Mouse (Mus musculus) embryonic facial prominence, embryonic 15.5 days (tissue): ENCODE results near the gene Ap3b2. TPM values are rescaled to one million over a fixed set of nuclear protein-coding genes. Genes with fewer than 3 reads are reported as not detected.

Experiments
- ATAC-seq: fragments of 200-750 bp; cut with Nextera tagmentation; 2 replicates; pipeline ENCODE4 v1.8.0; 2017; ENCODE audit warnings: low read depth, moderate TSS enrichment; ENCODE audit not compliant: insufficient number of reproducible peaks, low FRiP score, low TSS enrichment
- H3K27ac ChIP-seq: fragments of 300-500 bp; sonication (generic); replicated peaks from 2 replicates; pipeline ENCODE4 v1.5.1; 2015; ENCODE audit warnings: mild to moderate bottlenecking, inconsistent platforms
- H3K27me3 ChIP-seq: fragments of 300-500 bp; sonication (generic); 2 replicates; pipeline ENCODE4 v1.6.1; 2015; ENCODE audit warnings: inconsistent platforms
- H3K36me3 ChIP-seq: fragments of 300-500 bp; sonication (generic); 2 replicates; pipeline ENCODE4 v1.6.1; 2015; ENCODE audit warnings: mild to moderate bottlenecking, inconsistent platforms
- H3K4me1 ChIP-seq: fragments of 300-500 bp; sonication (generic); 2 replicates; pipeline ENCODE4 v1.6.1; 2015; ENCODE audit warnings: inconsistent platforms
- H3K4me2 ChIP-seq: fragments of 300-500 bp; sonication (generic); replicated peaks from 2 replicates; pipeline ENCODE4 v1.6.1; 2015; ENCODE audit warnings: mild to moderate bottlenecking, inconsistent platforms
- H3K4me3 ChIP-seq: fragments of 300-500 bp; sonication (generic); replicated peaks from 2 replicates; pipeline ENCODE4 v1.5.1; 2015; ENCODE audit warnings: mild to moderate bottlenecking, inconsistent platforms
- H3K9ac ChIP-seq: fragments of 300-500 bp; sonication (generic); 2 replicates; pipeline ENCODE4 v1.6.1; 2015; ENCODE audit warnings: inconsistent platforms
- H3K9me3 ChIP-seq: fragments of 300-500 bp; sonication (generic); replicated peaks from 2 replicates; pipeline ENCODE4 v1.6.1; 2016; ENCODE audit warnings: inconsistent platforms
- WGBS: fragments of 180-500 bp; shearing (Covaris S2); methylation state at CpG from one replicate; pipeline ENCODE4 v1.1.7; 2015; 5-methylcytosine and 5-hydroxymethylcytosine counted together
- polyA plus RNA-seq: library from polyadenylated mRNA; unstranded; fragments of >200 nt; fragmentation: Nextera tagmentation; extraction: Ambion mirVana; gene quantifications from 2 replicates; pipeline ENCODE4 v1.2.1, GENCODE M21; 2015

Ap3b2 gene
- 3.5 and 4.6 TPM in 2 replicates for polyA plus RNA-seq

GRCm38 (mm10) chr7:81493331-81494021 is at the start of gene Ap3b2:
Gene Ap3b2, minus strand, starts transcription at chr7:81493925.
- Histone ChIP-seq H3K36me3 (no peaks in the 10 kb centered on the region), H3K4me2 (peak within 1 kb of the TSS; percentile 92), H3K27me3 (peaks cover 46% of the 10 kb centered on the region), H3K4me1 (peaks cover 11% of the 10 kb centered on the region), H3K4me3 (peak within 1 kb of the TSS; percentile 52), H3K27ac (no peak within 1 kb of the TSS), H3K9ac (no peak within 1 kb of the TSS), H3K9me3 (no peaks in the 10 kb centered on the region)
- under 1% methylated on average over 57 of the region's 57 CpGs for WGBS
- peak; percentile 64 for ATAC-seq

DNA sequence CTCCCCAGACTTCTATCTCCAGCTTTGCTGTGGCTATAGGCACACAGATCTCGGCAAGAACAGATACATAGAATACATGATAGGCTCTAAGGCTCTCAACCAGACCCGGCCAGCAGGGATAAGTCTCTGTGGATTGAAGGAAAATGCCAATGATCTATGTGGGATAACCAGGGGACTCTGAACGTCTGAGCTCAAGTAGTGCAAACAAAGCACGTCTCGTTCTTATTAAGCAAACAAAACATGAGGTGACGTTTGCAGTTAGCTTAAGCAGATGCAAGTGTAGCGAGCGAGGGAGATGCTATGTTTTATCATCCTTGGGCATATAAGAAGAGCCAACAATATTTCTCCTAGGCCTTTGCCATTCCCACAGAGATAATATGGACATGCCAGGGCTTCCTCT is 49.2 kb upstream of the Ap3b2 start:
- 80% methylated on average over 8 of the region's 8 CpGs for whole genome bisulfite sequencing
- Histone ChIP-seq H3K27ac (no peak overlapping the region), H3K27me3 (no peaks in the 10 kb centered on the region), H3K36me3 (no peaks in the 10 kb centered on the region), H3K4me1 (no peaks in the 10 kb centered on the region), H3K9me3 (no peaks in the 10 kb centered on the region), H3K4me2 (no peak overlapping the region), H3K4me3 (no peak overlapping the region), H3K9ac (no peak overlapping the region)
- no peak for ATAC-seq

- 79% methylated on average over 7 of the region's 7 CpGs for WGBS
- no peak overlapping the region for H3K27ac ChIP-seq
These were observed 48.3 kb upstream of the Ap3b2 start for GRCm38 (mm10) chr7:81541924-81542524.

DNA sequence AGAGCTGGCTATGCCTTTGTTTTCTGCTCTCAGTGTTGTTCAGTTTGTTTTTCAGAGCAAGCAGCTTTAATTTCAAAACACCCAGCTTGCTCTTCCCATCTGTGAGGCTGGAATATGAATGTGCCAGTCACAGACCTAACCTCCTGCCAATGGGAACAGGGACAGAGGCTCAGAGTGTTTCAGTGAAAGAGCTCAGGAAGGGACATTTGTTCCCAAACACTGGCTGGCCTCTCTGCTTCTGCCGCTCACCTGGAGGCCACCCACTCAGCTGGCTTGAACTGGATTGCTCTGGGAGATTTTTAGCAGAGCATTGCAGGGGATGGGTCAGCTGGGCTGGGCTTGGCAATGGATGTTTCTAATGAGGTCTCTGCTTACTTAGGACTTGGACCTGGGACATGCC is 47.3 kb upstream of the Ap3b2 start:
- Histone ChIP-seq H3K4me1 (no peaks in the 10 kb centered on the region), H3K27ac (no peak overlapping the region), H3K27me3 (no peaks in the 10 kb centered on the region), H3K36me3 (no peaks in the 10 kb centered on the region), H3K4me2 (no peak overlapping the region), H3K9ac (no peak overlapping the region), H3K4me3 (no peak overlapping the region), H3K9me3 (no peaks in the 10 kb centered on the region)
- WGBS, result 46% methylated on average over 1 of the region's 1 CpGs
- no peak for ATAC-seq

More at GRCm38 (mm10) chr7:81541924-81542524, 48.3 kb upstream of the Ap3b2 start:
- Histone ChIP-seq H3K4me2 (no peak overlapping the region), H3K9me3 (no peaks in the 10 kb centered on the region), H3K4me1 (no peaks in the 10 kb centered on the region), H3K4me3 (no peak overlapping the region), H3K9ac (no peak overlapping the region), H3K36me3 (no peaks in the 10 kb centered on the region), H3K27me3 (no peaks in the 10 kb centered on the region)
- ATAC-seq, result no peak

DNA sequence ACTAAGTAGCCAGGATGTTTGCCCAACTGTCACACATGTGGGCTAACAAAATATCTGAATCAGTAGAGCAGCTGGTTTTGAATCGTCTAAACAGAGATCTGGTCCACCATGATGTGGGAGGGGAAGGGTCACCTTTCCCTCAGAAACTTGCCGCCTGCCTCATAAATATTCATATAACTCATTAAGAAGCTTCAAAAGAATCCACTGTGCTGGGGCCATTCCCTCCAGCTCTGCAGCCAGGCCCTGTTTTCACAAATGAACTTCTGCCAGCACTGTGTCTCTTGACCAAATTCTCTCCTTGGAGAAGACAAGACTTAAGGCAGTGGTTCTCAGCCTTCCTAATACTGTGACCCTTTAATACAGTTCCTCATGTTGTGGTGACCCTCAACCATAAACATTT is 45.8 kb upstream of the Ap3b2 start:
- ATAC-seq, result no peak
- Histone ChIP-seq H3K4me3 (no peak overlapping the region), H3K27me3 (no peaks in the 10 kb centered on the region), H3K27ac (no peak overlapping the region), H3K36me3 (peaks cover 12% of the 10 kb centered on the region), H3K4me1 (no peaks in the 10 kb centered on the region), H3K9ac (no peak overlapping the region), H3K9me3 (0 out of 2 replicates have a peak, but pooled peaks cover under 1% of the 10 kb centered on the region), H3K4me2 (no peak overlapping the region)
- 40% methylated on average over 2 of the region's 2 CpGs for WGBS

- Histone ChIP-seq H3K9ac (no peak overlapping the region), H3K27me3 (no peaks in the 10 kb centered on the region), H3K4me3 (no peak overlapping the region), H3K36me3 (peaks cover 26% of the 10 kb centered on the region), H3K27ac (no peak overlapping the region), H3K9me3 (peaks cover 3% of the 10 kb centered on the region; the same call in 1 of the 2 replicates), H3K4me1 (no peaks in the 10 kb centered on the region), H3K4me2 (no peak overlapping the region)
- WGBS, result 76% methylated on average over 2 of the region's 2 CpGs
- no peak for ATAC-seq
These were observed 44.4 kb upstream of the Ap3b2 start for GRCm38 (mm10) chr7:81538070-81538675.

- no peak for ATAC-seq
- Histone ChIP-seq H3K27me3 (no peaks in the 10 kb centered on the region), H3K9me3 (peaks cover 3% of the 10 kb centered on the region; the same call in 1 of the 2 replicates), H3K36me3 (peaks cover 43% of the 10 kb centered on the region), H3K27ac (no peak overlapping the region), H3K9ac (no peak overlapping the region), H3K4me1 (no peaks in the 10 kb centered on the region), H3K4me3 (no peak overlapping the region), H3K4me2 (no peak overlapping the region)
- 72% methylated on average over 4 of the region's 4 CpGs for WGBS
These were observed 42.8 kb upstream of the Ap3b2 start for GRCm38 (mm10) chr7:81536478-81536877.

DNA sequence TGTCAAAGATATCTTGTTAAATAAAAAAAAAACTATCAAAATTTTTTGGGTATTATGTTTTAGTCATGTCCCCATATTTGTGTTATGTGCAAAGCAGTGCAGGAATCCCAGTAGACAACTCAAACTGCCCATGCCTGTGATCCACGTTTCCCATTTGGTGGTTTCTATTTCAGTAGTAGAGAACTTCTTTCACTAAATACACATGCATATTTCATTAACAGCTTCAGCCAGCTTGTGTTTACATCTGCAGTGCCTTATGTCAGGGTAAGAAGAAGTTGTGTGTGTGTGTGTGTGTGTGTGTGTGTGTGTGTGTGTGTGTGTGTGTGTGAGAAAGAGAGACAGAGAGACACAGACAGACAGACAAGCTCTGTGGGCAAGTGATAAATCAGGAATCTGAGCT is 37.7 kb upstream of the Ap3b2 start:
- no peak for ATAC-seq

DNA sequence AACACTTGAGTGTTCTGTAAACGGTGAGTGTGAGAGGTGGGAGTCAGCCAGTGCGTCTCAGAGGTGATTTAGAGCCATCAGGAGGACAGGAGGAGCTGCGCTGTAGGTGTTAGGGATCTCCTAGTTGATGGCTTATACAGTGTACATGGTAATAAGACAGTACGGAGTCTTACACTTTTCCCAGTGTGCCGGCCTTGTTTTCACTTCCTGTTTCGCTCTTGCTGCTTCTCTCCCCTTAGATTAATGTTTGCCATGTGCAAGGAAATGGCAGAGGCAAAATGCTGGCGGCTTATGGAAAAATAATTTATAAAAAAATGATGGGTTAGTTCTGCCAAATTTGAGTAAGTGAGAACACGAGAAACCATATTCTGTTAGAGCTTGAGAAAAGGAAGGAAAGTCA is 35.2 kb upstream of the Ap3b2 start:
- H3K4me2 ChIP-seq, result no peak overlapping the region
- no peaks in the 10 kb centered on the region for H3K27me3 ChIP-seq
- H3K4me3 ChIP-seq, result no peak overlapping the region
- H3K9me3 ChIP-seq, result no peaks in the 10 kb centered on the region
- no peak overlapping the region for H3K27ac ChIP-seq
- H3K4me1 ChIP-seq, result peaks cover 12% of the 10 kb centered on the region
- 92% methylated on average over 8 of the region's 8 CpGs for WGBS
- H3K9ac ChIP-seq, result no peak overlapping the region
- no peak for ATAC-seq
- H3K36me3 ChIP-seq, result peaks cover 70% of the 10 kb centered on the region

More for the DNA sequence above, 37.7 kb upstream of the Ap3b2 start:
- H3K36me3 ChIP-seq, result peaks cover 83% of the 10 kb centered on the region
- H3K27ac ChIP-seq, result no peak overlapping the region
- H3K27me3 ChIP-seq, result no peaks in the 10 kb centered on the region
- H3K9ac ChIP-seq, result no peak overlapping the region
- H3K4me1 ChIP-seq, result no peaks in the 10 kb centered on the region
- H3K4me3 ChIP-seq, result no peak overlapping the region
- H3K4me2 ChIP-seq, result no peak overlapping the region
- 82% methylated on average over 1 of the region's 1 CpGs for WGBS
- peaks cover 3% of the 10 kb centered on the region; the same call in 1 of the 2 replicates for H3K9me3 ChIP-seq

DNA sequence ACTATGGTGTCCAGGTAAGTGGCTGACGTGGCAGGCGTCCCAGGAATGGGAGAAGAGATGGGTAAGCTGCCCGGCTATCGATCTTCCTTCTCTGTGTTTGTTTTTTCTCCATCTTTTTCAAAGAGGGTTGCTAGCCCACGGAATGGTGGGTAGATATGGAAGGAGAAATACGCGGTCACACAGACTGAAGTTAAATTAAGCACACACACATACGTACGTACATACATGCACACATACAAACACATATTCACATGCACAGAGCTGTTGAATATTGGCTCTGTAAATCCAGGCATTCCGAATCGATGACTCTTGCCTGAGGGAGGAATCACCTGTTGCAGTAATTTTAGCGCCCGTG is 29.9 kb upstream of the Ap3b2 start:
- no peak for ATAC-seq
- peak overlapping the region; percentile 97 for H3K27ac ChIP-seq
- WGBS, result 10% methylated on average over 13 of the region's 13 CpGs

DNA sequence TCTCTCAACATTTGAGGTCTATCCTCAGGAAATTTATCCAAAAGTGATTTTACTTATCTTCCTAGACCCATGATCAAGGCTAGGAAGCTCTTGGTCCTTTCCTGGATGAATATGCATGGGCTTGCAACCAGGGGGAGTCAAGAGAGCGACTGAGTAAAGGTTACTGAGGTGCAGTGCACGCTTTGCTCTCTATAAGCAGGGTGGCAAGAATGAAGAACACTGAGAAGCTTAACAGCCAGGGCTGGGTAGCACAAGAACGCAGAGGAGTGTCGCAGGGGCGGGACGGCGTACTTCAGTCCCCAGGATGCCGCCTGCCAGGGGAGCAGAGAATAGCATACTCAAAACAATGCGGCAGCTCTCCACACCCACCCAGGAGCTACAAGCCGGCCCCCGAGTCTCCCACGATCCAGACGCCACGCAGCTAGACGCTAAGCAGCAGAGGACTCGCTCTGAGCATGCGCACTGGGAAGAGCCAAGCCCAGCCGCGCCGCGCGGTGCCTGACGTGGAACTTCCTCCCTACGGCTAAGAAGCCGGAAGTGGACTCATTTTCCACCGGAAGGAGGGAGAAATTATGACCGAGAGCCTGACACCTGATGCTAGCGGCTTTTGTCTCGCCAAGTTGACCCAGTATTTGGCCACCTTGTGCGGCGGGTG is 29.4 kb upstream of the Ap3b2 start:
- Histone ChIP-seq H3K4me1 (peaks cover 18% of the 10 kb centered on the region), H3K9ac (peak overlapping the region; percentile 66), H3K4me3 (peak overlapping the region; percentile 85), H3K27me3 (no peaks in the 10 kb centered on the region), H3K9me3 (no peaks in the 10 kb centered on the region), H3K36me3 (peaks cover 16% of the 10 kb centered on the region), H3K27ac (peak overlapping the region; percentile 97), H3K4me2 (peak overlapping the region; percentile 72)
- WGBS, result under 1% methylated on average over 31 of the region's 31 CpGs
- peak; percentile 97 for ATAC-seq

More for the DNA sequence above, 29.9 kb upstream of the Ap3b2 start:
- Histone ChIP-seq H3K9me3 (no peaks in the 10 kb centered on the region), H3K9ac (peak overlapping the region; percentile 66), H3K27me3 (no peaks in the 10 kb centered on the region), H3K36me3 (peaks cover 19% of the 10 kb centered on the region), H3K4me1 (peaks cover 18% of the 10 kb centered on the region), H3K4me3 (peak overlapping the region; percentile 85), H3K4me2 (peak overlapping the region; percentile 72)
